Mouse (Mus musculus) MEL (cell line): ENCODE data around the gene Rps21.

Experiments used
- CTCF ChIP-seq, 3 experiments: IDR thresholded peaks in 2 of 3; conservative IDR thresholded peaks in 1 of 3; 2 replicates each; pipeline ENCODE4 v1.5.1; 2011 to 2012; ENCODE audit warnings: low read length in 3 of 3, low read depth in 2 of 3, mild to moderate bottlenecking in 2 of 3, improper control_type of control experiment in 1 of 3, inconsistent platforms in 1 of 3, mixed read lengths in 1 of 3, moderate library complexity in 1 of 3; ENCODE audit not compliant: control insufficient read depth in 1 of 3, insufficient read depth in 1 of 3, poor library complexity in 1 of 3, severe bottlenecking in 1 of 3
- E2F4 ChIP-seq: IDR thresholded peaks from 2 replicates; pipeline ENCODE4 v1.6.1; 2011; ENCODE audit warnings: low read depth, low read length, improper control_type of control experiment, borderline replicate concordance
- EP300 ChIP-seq, 2 experiments: IDR thresholded peaks; 2 replicates each; pipeline ENCODE4 v1.6.1; 2011; ENCODE audit warnings: improper control_type of control experiment in 2 of 2, low read length in 2 of 2, low read depth in 1 of 2, mild to moderate bottlenecking in 1 of 2
- GATA1 ChIP-seq: IDR thresholded peaks from 2 replicates; pipeline ENCODE4 v1.6.1; 2011; ENCODE audit warnings: low read depth, low read length, improper control_type of control experiment
- KAT2A ChIP-seq: conservative IDR thresholded peaks from 2 replicates; pipeline ENCODE4 v1.6.1; 2012; ENCODE audit warnings: low read depth, low read length, improper control_type of control experiment, inconsistent platforms
- MAFK ChIP-seq: IDR thresholded peaks from 2 replicates; pipeline ENCODE4 v1.6.1; 2011; ENCODE audit warnings: low read depth, mild to moderate bottlenecking, low read length, improper control_type of control experiment, borderline replicate concordance
- MYB ChIP-seq: IDR thresholded peaks from 2 replicates; pipeline ENCODE4 v1.6.1; 2011; ENCODE audit warnings: mild to moderate bottlenecking, low read depth, low read length, improper control_type of control experiment
- POLR2A ChIP-seq, 2 experiments: IDR thresholded peaks; 2 replicates each; pipeline ENCODE4 v1.6.1; 2011 to 2012; ENCODE audit warnings: low read length in 2 of 2, mild to moderate bottlenecking in 2 of 2, control low read depth in 1 of 2, improper control_type of control experiment in 1 of 2, low read depth in 1 of 2, moderate library complexity in 1 of 2; ENCODE audit not compliant: control insufficient read depth in 1 of 2, insufficient read depth in 1 of 2, poor library complexity in 1 of 2
- ZKSCAN1 ChIP-seq: IDR thresholded peaks from 2 replicates; pipeline ENCODE4 v1.6.1; 2012; ENCODE audit warnings: low read depth, mild to moderate bottlenecking, inconsistent platforms, low read length, improper control_type of control experiment, moderate library complexity

GRCm38 (mm10) chr2:180257963-180258865, 1.0 kb downstream of the Rps21 start:
- no peak for TF ChIP-seq CTCF (IDR thresholded peaks at IDR 0.05 in 2 of 3, conservative IDR thresholded peaks at IDR 0.05 in 1 of 3; ENCODE audit: control insufficient read depth in 1 of 3, insufficient read depth in 1 of 3, low read depth in 2 of 3, low read length in 3 of 3, poor library complexity in 1 of 3, severe bottlenecking in 1 of 3)
- no peak for TF ChIP-seq E2F4
- TF ChIP-seq GATA1: no peak
- no peak for TF ChIP-seq POLR2A (IDR thresholded peaks at IDR 0.05; ENCODE audit: control insufficient read depth in 1 of 2, insufficient read depth in 1 of 2, low read depth in 1 of 2, low read length in 2 of 2, poor library complexity in 1 of 2)
- no peak for TF ChIP-seq EP300 (IDR thresholded peaks at IDR 0.05; ENCODE audit: low read depth in 1 of 2, low read length in 2 of 2)
- TF ChIP-seq MAFK: no peak
- TF ChIP-seq KAT2A: no peak
- TF ChIP-seq MYB: no peak
- no peak for TF ChIP-seq ZKSCAN1
